Mouse (Mus musculus): ENCODE data around the gene Cobll1.

- TF ChIP-seq CTCF (IDR thresholded peaks at IDR 0.05; ENCODE audit: borderline replicate concordance, insufficient read depth, low read depth, low read length) = no peak
- no peak for TF ChIP-seq POLR2A (IDR thresholded peaks at IDR 0.05; ENCODE audit: borderline replicate concordance, insufficient read depth, low read length)
Observed at GRCm38 (mm10) chr2:65227154-65227897, 11.9 kb downstream of the Cobll1 start.
